Mouse (Mus musculus): Measurements from ENCODE around the gene Boc.

DNA sequence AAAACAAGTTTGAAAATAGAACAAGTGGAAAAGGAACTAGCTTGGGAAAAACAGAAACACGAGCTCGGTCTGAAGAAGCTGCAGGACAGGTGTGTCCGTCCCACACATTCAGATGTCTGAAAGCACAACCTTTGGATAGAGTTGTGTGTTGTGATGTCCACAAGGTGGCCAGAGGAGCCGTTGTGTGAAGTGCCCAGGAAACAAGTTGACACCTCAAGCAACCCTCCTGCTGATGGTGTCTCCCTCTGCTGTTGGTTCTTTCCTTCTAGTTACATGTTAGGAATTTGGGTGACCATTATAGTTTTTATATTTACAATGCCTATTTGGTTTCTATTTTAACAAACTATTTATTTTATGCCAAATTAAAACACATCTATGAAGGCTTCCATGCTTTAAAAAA, 123.2 kb downstream of the Boc start:
- TF ChIP-seq CTCF (IDR thresholded peaks at IDR 0.05; ENCODE audit: extremely low read depth, insufficient read depth, low read length) (no peak), POLR2A (IDR thresholded peaks at IDR 0.05; ENCODE audit: extremely low read depth, insufficient read depth, low read length) (no peak)
